Mouse (Mus musculus) thymus, postnatal 10 days (tissue): ENCODE data around the gene Cfd.

Experiments
- DNase-seq, 2 experiments: peaks; one replicate each; pipeline ENCODE4 v3.0.0; 2021; ENCODE audit warnings: low spot score in 2 of 2

The Cfd gene

GRCm38 (mm10) chr10:79917532-79918100 lies 27.0 kb downstream of the Cfd start:
- no peak for DNase-seq

GRCm38 (mm10) chr10:79918231-79919078 lies 27.8 kb downstream of the Cfd start:
- no peak for DNase-seq

GRCm38 (mm10) chr10:79919251-79919849 lies 28.7 kb downstream of the Cfd start:
- no peak for DNase-seq

GRCm38 (mm10) chr10:79920056-79920890 lies 29.6 kb downstream of the Cfd start:
- no peak for DNase-seq

- DNase-seq = no peak
These were observed 30.4 kb downstream of the Cfd start, which contains the start of gene R3hdm4 for GRCm38 (mm10) chr10:79920958-79921535. R3hdm4 (minus strand) TSS chr10:79921208.

GRCm38 (mm10) chr10:79921572-79921971 lies 30.9 kb downstream of the Cfd start:
- no peak for DNase-seq

- peak; percentile 84 to 98 for DNase-seq
These were observed 34.5 kb downstream of the Cfd start for GRCm38 (mm10) chr10:79924998-79925784.

GRCm38 (mm10) chr10:79925785-79926490 lies 35.3 kb downstream of the Cfd start:
- DNase-seq = peak in 1 of 2 experiments; percentile 39

- peak; percentile 82 to 84 for DNase-seq
These were observed 36.1 kb downstream of the Cfd start, which contains the start of gene Arid3a for GRCm38 (mm10) chr10:79926491-79927323. Arid3a (plus strand) TSS chr10:79927043.

- peak; percentile 81 to 83 for DNase-seq
These were observed 36.8 kb downstream of the Cfd start for GRCm38 (mm10) chr10:79927324-79928029.

- DNase-seq = no peak
These were observed 37.5 kb downstream of the Cfd start for GRCm38 (mm10) chr10:79928030-79928694.

GRCm38 (mm10) chr10:79928907-79929701 lies 38.5 kb downstream of the Cfd start:
- DNase-seq = no peak

- DNase-seq = no peak
These were observed 39.5 kb downstream of the Cfd start for GRCm38 (mm10) chr10:79929967-79930825.

- DNase-seq = no peak
These were observed 40.2 kb downstream of the Cfd start for GRCm38 (mm10) chr10:79930826-79931186.

GRCm38 (mm10) chr10:79931797-79932196 lies 41.1 kb downstream of the Cfd start:
- DNase-seq = no peak

GRCm38 (mm10) chr10:79932736-79933135 lies 42.1 kb downstream of the Cfd start:
- DNase-seq = no peak
